Mouse (Mus musculus): Measurements from ENCODE around the gene Rplp2. TPM values are rescaled to one million over a fixed set of nuclear protein-coding genes. Genes with fewer than 3 reads are reported as not detected.
"Not testable (repeated sequence)": the region's sequence is repeated elsewhere in the genome, so short reads cannot be mapped to it uniquely, and the experiment has no call there.

The Rplp2 gene
- polyA plus RNA-seq, 1 experiment from 2014 or later, result 1,010 TPM

DNA sequence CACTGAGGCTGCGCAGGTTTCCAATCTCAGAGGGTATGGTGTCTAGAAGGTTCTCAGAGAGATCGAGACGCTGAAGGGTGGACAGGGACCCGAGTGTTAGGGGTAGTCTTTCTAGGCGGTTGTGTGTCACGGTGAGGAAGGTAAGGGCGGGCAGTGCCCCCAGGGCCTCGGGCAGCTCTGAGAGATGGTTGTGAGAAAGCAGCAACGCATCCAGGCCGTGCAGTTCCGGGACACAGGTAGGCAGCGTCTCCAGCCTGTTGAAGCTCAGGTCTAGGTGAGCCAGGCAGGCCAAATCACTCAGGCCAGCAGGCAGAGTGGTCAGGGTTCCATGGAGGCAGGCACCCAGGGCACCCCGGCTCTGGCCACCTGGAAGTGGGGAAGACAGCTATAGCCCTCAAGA, 5.0 kb upstream of the Rplp2 start:
- H3K27ac ChIP-seq, result peak overlapping the region; percentile 86
- H3K36me3 ChIP-seq, result peaks cover 48% of the 10 kb centered on the region
- DNase-seq (ENCODE audit: low spot score), result no peak
- H3K4me3 ChIP-seq, result peak overlapping the region; percentile 60
- H3K27me3 ChIP-seq (ENCODE audit: insufficient read depth, poor library complexity, severe bottlenecking), result no peaks in the 10 kb centered on the region
- peaks cover 51% of the 10 kb centered on the region for H3K4me1 ChIP-seq (replicated peaks)
- H3K9me3 ChIP-seq, result no peaks in the 10 kb centered on the region
- WGBS, result 93% methylated on average over 13 of the region's 13 CpGs

DNA sequence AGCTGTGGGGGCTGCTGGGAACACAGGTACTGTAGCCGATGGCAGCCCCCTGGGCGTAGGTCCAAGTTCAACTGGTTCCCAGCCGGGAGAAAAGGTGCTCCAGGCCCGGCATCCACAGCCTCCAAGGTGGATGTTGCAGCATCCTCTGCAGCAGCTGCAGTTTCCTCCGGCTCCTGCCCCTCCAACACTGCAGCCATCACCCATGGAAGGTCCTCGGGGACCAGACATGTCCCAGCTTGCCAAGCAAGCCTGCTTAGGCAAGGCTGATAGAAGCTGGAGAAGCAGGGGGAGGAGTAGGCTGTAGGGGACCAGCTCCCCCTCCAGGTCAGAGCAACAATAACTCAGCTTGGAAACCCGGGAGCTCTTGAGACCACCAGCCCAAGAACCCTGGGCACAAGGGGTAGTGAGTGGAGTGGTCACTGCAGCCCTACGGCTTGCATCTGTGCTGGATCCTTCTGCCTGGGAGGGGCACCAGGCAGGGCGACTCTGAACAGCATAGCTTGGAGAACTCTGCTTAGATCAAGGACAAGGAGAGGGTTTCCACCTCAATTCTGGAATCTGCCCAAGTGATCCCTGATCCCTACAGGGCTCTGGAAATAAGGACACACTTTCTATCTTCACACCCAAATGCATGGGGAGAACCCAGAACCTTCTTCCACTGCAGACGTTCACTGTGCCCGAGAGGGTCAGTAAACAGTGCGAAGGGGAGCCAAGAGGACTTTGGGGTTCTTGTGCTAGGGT, 3.9 kb upstream of the Rplp2 start:
- H3K4me1 ChIP-seq (replicated peaks), result peaks cover 47% of the 10 kb centered on the region
- H3K27ac ChIP-seq, result peak overlapping the region; percentile 86
- WGBS, result 28% methylated on average over 12 of the region's 12 CpGs
- H3K9me3 ChIP-seq, result no peaks in the 10 kb centered on the region
- H3K36me3 ChIP-seq, result peaks cover 44% of the 10 kb centered on the region
- no peaks in the 10 kb centered on the region for H3K27me3 ChIP-seq (ENCODE audit: insufficient read depth, poor library complexity, severe bottlenecking)
- peak overlapping the region; percentile 60 for H3K4me3 ChIP-seq
- DNase-seq (ENCODE audit: low spot score), result peak; percentile 62

DNA sequence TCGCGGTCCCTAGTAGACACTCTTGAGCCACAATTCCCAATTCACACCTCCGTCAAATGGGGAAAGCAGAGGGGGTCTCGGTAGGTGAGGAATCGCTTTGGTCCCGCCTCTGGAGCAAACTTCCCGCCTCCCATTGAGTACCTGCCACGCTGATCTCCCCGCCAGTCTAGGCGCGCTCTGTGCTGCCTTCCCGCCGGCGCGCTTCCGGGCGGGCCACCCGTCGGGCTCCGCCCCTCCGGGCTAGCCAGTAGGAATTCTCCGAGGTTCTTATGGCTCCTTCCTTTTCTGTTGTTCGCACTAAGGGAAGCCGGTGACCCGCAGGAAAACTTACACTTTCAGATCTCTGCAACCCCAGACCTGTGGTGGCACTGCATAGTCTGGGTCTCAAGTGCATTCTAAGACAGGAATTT, 3.3 kb upstream of the Rplp2 start, which contains the start of gene Pidd1:
TSS of gene Pidd1 (minus strand) at position 198 of the 410 bp plus-strand sequence.
- peaks cover 44% of the 10 kb centered on the region for H3K36me3 ChIP-seq
- WGBS, result under 1% methylated on average over 25 of the region's 25 CpGs
- peak; percentile 79 for DNase-seq (ENCODE audit: low spot score)
- no peaks in the 10 kb centered on the region for H3K9me3 ChIP-seq
- peak within 1 kb of the TSS; percentile 86 for H3K27ac ChIP-seq
- peak within 1 kb of the TSS; percentile 60 for H3K4me3 ChIP-seq
- H3K4me1 ChIP-seq (replicated peaks), result peaks cover 53% of the 10 kb centered on the region
- no peaks in the 10 kb centered on the region for H3K27me3 ChIP-seq (ENCODE audit: insufficient read depth, poor library complexity, severe bottlenecking)

DNA sequence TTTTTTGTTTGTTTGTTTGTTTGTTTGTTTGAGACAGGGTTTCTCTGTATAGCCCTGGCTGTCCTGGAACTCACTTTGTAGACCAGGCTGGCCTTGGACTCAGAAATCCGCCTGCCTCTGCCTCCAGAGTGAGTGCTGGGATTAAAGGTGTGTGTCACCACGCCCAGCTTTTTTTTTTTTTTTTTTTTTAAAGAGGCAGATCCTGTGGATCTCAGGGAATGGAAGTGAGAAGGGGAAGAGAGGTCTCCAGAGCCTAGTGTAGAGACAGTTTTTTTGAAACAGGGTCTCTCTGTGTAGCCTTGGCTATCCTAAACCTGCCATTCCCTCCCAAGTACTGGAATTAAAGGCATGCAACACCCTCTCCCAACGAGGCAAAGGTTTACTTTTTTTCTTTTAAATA, 796 bp upstream of the Rplp2 start:
- not testable (repeated sequence) for DNase-seq (ENCODE audit: low spot score); H3K27me3 ChIP-seq (ENCODE audit: insufficient read depth, poor library complexity, severe bottlenecking); H3K9me3 ChIP-seq
- H3K4me1 ChIP-seq (replicated peaks), result peaks cover 46% of the 10 kb centered on the region
- WGBS, result 86% methylated on average over 3 of the region's 3 CpGs
- H3K36me3 ChIP-seq, result peaks cover 44% of the 10 kb centered on the region
- H3K4me3 ChIP-seq, result peak overlapping the region; percentile 67; the same call in 1 of the 2 replicates
- peak overlapping the region; percentile 96; the same call in 1 of the 2 replicates for H3K27ac ChIP-seq

DNA sequence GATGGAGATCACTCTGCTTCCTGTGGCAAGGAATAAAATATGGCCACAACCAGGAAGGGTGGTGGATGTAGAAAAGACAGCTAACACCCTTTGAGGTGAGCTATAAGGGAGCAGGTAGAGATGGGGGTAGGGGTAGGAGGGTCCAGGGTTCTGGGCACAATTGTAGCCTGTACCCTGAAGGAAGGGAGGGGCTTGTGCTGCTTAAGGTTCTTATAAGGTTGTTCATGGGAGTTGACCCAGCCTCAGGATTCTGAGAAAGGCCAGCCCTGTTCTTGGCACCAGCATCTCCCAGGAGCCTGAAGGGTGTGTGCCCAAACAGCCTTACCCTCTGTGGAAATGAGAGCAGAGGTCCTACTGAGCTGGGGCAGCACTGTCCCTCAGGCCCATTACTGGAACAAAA, 4.8 kb downstream of the Rplp2 start:
- H3K36me3 ChIP-seq, result peaks cover 43% of the 10 kb centered on the region
- no peak overlapping the region for H3K4me3 ChIP-seq
- H3K4me1 ChIP-seq (replicated peaks), result peaks cover 42% of the 10 kb centered on the region
- H3K27ac ChIP-seq, result no peak overlapping the region
- peaks cover 6% of the 10 kb centered on the region for H3K27me3 ChIP-seq (ENCODE audit: insufficient read depth, poor library complexity, severe bottlenecking)
- H3K9me3 ChIP-seq, result no peaks in the 10 kb centered on the region
- no peak for DNase-seq (ENCODE audit: low spot score)

DNA sequence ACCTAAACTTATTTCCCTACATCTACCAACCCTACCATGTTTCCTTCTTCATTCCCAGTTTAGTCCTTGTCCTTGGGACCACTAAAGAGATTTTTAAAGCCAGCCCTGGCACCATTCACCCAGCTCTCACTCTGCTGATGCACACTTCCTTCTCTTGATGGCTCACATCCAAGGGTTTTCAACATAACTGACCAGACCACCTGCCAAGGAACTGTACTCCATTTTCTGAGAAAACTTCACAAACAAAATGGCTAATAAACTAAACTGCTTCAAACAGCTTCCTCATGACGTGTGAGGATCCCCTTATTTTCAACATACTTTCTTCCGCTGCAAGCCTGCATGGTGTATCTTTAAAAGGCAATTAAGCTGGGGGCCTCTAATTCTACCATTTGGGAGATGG, 6.5 kb downstream of the Rplp2 start:
- Histone ChIP-seq H3K9me3 (no peaks in the 10 kb centered on the region), H3K27ac (no peak overlapping the region), H3K4me3 (no peak overlapping the region), H3K4me1 (replicated peaks) (peaks cover 43% of the 10 kb centered on the region), H3K36me3 (peaks cover 48% of the 10 kb centered on the region), H3K27me3 (ENCODE audit: insufficient read depth, poor library complexity, severe bottlenecking) (peaks cover 21% of the 10 kb centered on the region)
- DNase-seq (ENCODE audit: low spot score), result no peak
- WGBS, result 82% methylated on average over 2 of the region's 2 CpGs

DNA sequence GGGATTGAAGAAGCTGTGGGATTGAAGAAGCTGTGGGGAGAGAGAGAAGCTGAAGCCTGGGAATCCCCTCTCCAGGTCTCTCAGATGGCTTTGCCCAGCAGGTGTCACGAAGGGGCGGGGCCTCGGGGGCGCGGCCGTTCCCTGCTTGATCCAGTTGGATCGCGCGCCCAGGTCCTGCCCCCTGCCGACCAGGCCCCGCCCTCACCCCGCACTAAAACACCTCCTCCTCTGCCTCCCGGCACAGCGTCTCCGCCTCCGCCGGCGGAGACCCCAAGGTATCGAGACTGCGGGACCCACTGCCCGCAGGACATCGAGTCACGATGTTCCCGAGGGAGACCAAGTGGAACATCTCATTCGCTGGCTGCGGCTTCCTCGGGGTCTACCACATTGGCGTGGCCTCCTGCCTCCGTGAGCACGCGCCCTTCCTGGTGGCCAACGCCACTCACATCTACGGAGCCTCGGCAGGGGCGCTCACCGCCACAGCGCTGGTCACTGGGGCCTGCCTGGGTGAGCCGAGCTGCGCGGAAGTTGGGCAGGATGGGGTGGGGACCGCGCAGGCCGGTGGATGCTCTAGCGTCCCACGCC, 7.9 kb downstream of the Rplp2 start, which contains the start of gene Pnpla2:
TSS of gene Pnpla2 (plus strand) at position 232 of the 585 bp plus-strand sequence.
- WGBS, result under 1% methylated on average over 45 of the region's 45 CpGs
- H3K36me3 ChIP-seq, result peaks cover 45% of the 10 kb centered on the region
- peaks cover 35% of the 10 kb centered on the region for H3K27me3 ChIP-seq (ENCODE audit: insufficient read depth, poor library complexity, severe bottlenecking)
- H3K27ac ChIP-seq, result peak within 1 kb of the TSS; percentile 87
- DNase-seq (ENCODE audit: low spot score), result peak; percentile 89
- H3K4me3 ChIP-seq, result peak within 1 kb of the TSS; percentile 80
- no peaks in the 10 kb centered on the region for H3K9me3 ChIP-seq
- H3K4me1 ChIP-seq (replicated peaks), result peaks cover 35% of the 10 kb centered on the region

DNA sequence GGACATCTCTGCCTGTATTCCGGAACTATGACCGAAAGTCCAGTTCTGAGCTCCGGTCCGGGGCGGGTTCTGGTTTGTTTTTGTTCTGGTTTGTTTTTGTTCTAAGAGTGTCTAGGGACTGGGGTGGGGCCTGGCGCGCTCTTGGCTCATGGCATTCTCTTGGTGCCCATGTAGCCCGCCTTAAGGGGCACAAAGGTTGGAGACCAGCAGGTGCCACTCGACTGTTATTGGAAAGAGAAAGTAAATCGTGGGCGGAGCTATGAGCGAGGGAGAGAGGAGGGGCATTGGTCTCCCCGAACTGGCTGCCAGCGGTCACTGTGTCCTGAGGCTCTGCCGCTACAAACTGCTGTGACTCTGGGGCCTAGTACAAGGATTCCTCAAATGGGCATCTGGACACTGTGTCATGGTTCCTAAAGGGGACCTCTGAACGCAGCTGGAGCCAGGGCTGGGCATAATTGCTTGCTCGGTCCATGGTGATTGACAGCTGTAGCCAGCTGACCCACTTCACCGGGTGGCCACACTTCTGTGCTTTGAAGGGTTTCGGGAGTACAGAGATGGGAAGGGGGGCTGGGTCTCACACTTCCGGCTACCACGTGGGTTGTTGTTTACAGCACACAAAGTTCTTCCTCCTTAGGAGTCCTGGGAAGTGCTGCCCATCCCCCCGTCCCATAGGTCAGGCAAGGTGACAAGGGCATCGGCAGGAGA, 8.6 kb downstream of the Rplp2 start:
- Histone ChIP-seq H3K27me3 (ENCODE audit: insufficient read depth, poor library complexity, severe bottlenecking) (peaks cover 42% of the 10 kb centered on the region), H3K9me3 (no peaks in the 10 kb centered on the region), H3K4me1 (replicated peaks) (peaks cover 35% of the 10 kb centered on the region), H3K27ac (peak overlapping the region; percentile 87), H3K36me3 (peaks cover 38% of the 10 kb centered on the region), H3K4me3 (peak overlapping the region; percentile 80)
- DNase-seq (ENCODE audit: low spot score), result peak; percentile 54
- 1% methylated on average over 23 of the region's 23 CpGs for WGBS

DNA sequence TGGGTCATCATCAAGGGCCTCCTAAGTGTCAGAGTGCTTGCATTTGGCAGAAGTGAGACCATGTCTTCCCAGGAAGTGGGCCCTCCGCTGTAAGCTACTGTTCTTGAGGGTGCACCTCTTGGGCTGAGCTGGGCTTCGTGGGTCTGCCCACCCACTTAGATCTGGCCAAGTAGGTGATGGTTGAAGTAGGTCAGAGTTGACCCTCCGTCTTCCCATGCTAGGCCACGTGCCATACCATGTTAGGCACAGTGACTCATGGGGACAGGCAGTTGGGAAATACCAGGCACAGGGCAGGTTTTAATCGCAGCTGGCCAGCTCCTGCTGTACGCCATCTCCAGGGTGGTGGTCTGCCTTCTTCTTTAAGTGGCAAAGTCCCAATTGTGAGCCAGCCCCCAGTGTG, 9.6 kb downstream of the Rplp2 start:
- H3K27ac ChIP-seq, result no peak overlapping the region
- peaks cover 45% of the 10 kb centered on the region for H3K4me1 ChIP-seq (replicated peaks)
- H3K36me3 ChIP-seq, result peaks cover 29% of the 10 kb centered on the region
- DNase-seq (ENCODE audit: low spot score), result no peak
- peaks cover 52% of the 10 kb centered on the region for H3K27me3 ChIP-seq (ENCODE audit: insufficient read depth, poor library complexity, severe bottlenecking)
- no peaks in the 10 kb centered on the region for H3K9me3 ChIP-seq
- whole genome bisulfite sequencing, result 88% methylated on average over 6 of the region's 6 CpGs
- H3K4me3 ChIP-seq, result peak overlapping the region; percentile 80; the same call in 1 of the 2 replicates

DNA sequence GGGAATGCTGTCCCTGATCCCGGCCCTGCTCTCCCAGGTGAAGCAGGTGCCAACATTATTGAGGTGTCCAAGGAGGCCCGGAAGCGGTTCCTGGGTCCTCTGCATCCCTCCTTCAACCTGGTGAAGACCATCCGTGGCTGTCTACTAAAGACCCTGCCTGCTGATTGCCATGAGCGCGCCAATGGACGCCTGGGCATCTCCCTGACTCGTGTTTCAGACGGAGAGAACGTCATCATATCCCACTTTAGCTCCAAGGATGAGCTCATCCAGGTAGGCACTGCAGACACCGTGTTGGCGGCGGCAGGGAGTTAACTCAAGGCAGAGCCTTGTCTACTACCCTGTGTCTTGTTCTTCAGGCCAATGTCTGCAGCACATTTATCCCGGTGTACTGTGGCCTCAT, 10.1 kb downstream of the Rplp2 start:
- Histone ChIP-seq H3K27ac (no peak overlapping the region), H3K4me3 (peak overlapping the region; percentile 80; the same call in 1 of the 2 replicates), H3K27me3 (ENCODE audit: insufficient read depth, poor library complexity, severe bottlenecking) (peaks cover 57% of the 10 kb centered on the region), H3K4me1 (replicated peaks) (peaks cover 50% of the 10 kb centered on the region), H3K9me3 (no peaks in the 10 kb centered on the region), H3K36me3 (peaks cover 24% of the 10 kb centered on the region)
- DNase-seq (ENCODE audit: low spot score), result no peak
- WGBS, result 93% methylated on average over 14 of the region's 14 CpGs

DNA sequence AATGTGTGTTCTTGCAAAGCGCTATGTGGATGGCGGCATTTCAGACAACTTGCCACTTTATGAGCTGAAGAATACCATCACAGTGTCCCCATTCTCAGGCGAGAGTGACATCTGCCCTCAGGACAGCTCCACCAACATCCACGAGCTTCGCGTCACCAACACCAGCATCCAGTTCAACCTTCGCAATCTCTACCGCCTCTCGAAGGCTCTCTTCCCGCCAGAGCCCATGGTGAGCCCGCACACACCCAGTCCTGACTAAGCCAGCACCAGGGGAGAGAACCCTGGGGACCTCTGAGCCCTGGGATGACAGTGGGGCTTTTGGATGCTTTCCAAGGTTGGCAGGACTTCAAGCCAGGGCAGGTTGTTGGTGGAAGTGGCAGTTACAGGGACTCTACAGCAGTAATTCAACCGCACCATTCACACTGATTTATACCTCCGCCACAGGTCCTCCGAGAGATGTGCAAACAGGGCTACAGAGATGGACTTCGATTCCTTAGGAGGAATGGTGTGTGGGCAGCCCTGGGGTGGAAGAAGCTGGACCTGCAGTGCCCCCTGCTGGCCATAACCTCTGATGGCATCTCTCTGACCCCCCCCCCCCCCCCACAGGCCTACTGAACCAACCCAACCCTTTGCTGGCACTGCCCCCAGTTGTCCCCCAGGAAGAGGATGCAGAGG, 11.0 kb downstream of the Rplp2 start:
- peak; percentile 55 for DNase-seq (ENCODE audit: low spot score)
- WGBS, result 79% methylated on average over 15 of the region's 15 CpGs
- H3K4me1 ChIP-seq (replicated peaks), result peaks cover 55% of the 10 kb centered on the region
- no peak overlapping the region for H3K4me3 ChIP-seq
- no peak overlapping the region for H3K27ac ChIP-seq
- H3K36me3 ChIP-seq, result peaks cover 21% of the 10 kb centered on the region
- H3K9me3 ChIP-seq, result no peaks in the 10 kb centered on the region
- H3K27me3 ChIP-seq (ENCODE audit: insufficient read depth, poor library complexity, severe bottlenecking), result peaks cover 66% of the 10 kb centered on the region

DNA sequence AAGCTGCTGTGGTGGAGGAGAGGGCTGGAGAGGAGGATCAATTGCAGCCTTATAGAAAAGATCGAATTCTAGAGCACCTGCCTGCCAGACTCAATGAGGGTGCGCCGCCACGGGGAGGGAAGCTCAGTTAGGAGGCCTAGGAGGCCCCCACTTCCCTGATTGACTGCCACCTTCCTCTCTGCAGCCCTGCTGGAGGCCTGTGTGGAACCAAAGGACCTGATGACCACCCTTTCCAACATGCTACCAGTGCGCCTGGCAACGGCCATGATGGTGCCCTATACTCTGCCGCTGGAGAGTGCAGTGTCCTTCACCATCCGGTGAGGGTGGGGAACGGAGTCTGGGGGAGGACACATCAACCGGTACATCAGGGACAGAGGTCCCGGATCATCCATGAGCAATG, 11.5 kb downstream of the Rplp2 start:
- DNase-seq (ENCODE audit: low spot score), result no peak
- Histone ChIP-seq H3K9me3 (no peaks in the 10 kb centered on the region), H3K36me3 (peaks cover 21% of the 10 kb centered on the region), H3K4me3 (no peak overlapping the region), H3K27me3 (ENCODE audit: insufficient read depth, poor library complexity, severe bottlenecking) (peaks cover 71% of the 10 kb centered on the region), H3K27ac (no peak overlapping the region), H3K4me1 (replicated peaks) (peaks cover 61% of the 10 kb centered on the region)
- WGBS, result 90% methylated on average over 11 of the region's 11 CpGs

Data from hindbrain, embryonic 10.5 days (tissue).